Mouse (Mus musculus) adrenal gland, postnatal 14 days (tissue): ENCODE measurements around the gene Rplp0. TPM values are rescaled to one million over a fixed set of nuclear protein-coding genes. Genes with fewer than 3 reads are reported as not detected.

ENCODE experiments used
- DNase-seq: peaks from one replicate; pipeline ENCODE4 v3.0.0; 2021; ENCODE audit warnings: mixed read lengths
- total RNA-seq: library from RNA; stranded (reverse); gene quantifications from 2 replicates; pipeline ENCODE4 v1.2.3, GENCODE M21; 2021

Gene Rplp0
- total RNA-seq, 1 experiment from 2014 or later, result 786 TPM

DNA sequence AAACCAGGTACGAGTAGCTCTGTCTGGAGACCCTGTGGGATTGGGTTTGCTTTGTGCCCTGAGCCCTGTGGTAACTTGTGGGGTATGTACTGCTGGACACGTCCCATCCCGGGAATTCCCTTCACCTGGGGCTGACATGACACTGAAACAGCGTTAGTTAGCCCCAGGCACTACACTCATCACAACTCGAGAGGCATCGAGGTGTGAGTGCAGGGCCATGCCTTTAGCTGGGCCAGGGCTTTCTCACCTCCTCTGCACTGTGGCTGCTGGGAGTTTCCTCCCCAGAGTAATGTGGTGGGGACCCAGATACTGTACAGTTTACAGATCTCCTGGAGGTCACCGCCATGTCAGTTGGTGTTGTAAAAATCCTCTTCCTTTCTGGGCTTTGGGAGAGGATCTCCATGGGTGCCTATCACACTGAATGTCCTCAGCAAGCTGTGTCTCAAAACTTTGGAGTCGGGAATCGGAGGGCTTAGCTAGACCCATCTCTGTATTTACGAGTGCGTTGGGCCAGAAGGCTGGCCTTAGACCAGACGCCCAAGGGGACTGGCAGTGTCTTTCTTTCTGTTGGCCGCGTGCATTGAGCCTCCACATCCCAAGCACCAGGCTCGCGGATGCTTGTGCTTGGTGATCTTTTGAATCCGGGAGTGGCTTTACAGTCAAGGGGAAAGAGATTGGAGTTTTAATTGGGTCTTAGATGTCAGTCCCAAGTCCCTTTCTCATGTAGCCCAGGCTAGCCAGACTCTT lies 32.6 kb upstream of the Rplp0 start:
- DNase-seq, result no peak

DNA sequence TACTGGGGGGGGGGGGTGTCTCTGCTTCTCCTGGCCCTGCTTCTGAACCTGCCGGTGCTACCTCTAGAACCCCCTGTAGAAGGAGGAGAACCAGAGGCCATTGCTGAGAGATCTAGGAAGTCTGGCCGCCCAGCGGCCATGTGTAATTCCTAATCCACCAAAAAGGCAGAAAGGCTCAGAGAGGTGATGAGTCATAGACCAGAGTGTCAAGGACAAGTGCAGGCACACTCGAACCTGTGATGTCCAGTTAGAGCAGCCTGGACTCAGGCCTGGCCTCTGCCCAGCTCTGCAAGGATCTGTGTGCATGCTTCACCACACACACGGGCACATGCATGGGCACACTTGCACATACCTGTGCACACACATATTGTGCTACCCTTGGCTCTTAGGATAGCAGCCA lies 31.1 kb upstream of the Rplp0 start:
- peak; percentile 47 for DNase-seq

DNA sequence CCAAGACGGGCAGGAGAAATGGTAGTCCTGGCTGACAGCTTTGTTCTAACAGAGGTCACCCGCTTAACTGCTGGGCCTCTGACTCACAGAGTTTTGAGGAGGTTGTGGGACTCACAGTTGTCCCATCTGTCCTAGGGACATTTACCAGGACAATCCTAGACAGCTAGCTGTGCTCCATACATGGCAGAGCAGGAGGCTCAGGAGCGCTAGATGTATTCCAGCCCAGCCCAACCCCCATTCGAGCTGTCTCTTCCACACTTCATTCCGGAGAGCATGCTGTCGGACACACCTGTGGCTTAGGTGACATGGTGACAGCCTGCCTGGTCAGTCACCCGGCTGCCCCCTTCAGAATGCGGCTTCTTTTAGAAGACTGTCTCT lies 29.9 kb upstream of the Rplp0 start:
- DNase-seq, result no peak

DNA sequence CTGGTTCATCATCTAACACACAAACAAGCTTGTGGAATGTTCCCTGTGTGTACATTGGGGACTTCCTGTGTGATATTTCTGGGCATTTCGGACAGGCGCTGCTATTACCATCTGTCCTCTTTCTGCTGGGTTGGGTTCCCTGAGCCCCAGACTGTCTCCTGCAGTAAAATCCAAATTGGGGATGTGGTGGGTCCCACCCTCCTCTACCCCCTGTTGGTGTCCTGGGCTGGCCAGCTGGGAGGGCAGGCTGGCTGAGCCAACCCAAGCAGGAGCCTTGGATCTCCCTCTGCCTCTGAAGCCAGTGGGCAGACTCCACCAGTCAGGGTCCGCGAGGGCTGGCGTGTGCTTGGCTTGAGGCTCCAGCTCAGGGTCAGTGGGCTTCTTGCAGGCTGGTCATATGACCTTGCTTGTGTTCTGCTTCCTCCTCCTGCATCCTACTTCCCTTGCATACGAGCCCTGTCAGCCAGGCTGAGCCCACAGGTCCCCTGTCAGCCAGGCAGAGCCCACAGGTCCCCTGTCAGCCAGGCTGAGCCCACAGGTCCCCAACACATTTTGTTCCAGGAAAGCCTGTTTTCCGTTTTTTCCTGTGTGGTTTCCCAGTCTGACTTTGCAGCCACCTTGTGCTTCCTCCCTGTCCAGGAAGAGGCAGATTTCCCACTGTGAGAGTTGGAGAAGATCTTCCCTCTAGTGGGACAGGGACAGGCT lies 29.4 kb upstream of the Rplp0 start:
- peak; percentile 54 for DNase-seq

DNA sequence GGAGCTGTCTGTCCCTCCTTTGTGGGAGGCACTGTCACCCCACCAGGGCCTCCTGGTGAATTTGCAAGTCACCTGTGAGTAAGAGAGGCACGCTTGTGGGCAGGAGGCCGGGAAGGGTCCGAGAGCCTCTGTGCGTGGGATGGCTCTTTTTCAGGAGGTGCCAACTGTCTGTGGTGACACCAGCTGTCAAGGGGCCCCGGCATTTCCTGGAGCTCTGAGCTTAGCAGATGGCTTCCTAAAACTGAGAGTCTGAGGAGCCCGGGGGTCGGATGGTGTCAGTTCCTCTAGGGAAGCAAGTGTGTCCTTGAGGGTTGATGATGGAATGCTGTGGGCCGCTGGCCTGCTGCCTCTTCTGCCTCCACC lies 28.8 kb upstream of the Rplp0 start:
- no peak for DNase-seq

DNA sequence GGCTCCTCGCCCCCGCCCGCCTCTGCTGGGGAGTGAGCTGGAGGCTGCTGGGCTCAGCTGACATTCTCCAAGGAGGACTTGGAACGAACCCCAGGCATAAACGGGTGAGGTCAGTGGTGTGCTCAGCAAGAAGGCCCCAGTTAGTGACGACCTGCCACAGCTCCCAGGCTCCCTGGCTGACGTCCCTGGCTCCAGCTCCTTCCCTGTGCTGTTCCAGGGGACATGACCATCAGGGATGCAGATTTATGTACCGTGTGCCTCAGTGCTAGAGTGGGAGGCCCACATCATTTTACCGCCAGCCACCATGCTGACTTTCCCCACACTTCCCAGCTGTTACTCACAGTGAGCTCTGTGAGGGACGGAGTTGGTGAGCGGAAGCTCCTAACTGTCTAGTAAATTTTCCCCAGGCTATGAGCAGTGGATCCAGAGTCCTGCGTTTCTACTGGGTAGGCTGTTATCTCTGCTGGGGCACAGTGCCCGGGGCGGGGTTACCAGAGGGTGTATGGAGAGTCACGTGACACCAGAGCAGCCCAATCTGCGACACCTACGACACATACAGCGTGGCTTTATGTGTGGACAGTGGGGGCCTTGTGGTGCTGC lies 27.5 kb upstream of the Rplp0 start:
- peak; percentile 88 for DNase-seq

DNA sequence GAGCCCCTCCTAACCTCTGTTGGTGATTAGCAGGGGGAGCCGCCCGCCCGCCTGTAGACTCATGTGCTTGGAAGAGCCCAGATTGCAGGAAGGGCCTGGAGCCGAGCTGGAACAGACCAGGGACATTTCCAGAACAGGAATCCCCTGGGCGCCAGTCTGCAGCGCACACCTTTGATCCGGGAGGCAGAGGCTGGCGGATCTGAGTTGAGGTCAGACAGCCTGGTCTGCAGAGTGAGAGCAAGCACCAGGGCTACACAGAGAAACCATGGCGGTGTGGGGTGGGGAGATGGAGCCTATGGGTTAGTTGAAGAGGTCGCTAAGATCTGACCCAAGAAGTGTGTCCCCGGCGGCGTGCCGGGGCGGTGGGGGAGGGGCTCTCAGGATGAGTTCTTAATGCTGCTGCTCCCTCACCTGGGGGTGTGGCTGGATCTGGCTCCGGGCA lies 25.0 kb upstream of the Rplp0 start:
- DNase-seq, result peak; percentile 74

DNA sequence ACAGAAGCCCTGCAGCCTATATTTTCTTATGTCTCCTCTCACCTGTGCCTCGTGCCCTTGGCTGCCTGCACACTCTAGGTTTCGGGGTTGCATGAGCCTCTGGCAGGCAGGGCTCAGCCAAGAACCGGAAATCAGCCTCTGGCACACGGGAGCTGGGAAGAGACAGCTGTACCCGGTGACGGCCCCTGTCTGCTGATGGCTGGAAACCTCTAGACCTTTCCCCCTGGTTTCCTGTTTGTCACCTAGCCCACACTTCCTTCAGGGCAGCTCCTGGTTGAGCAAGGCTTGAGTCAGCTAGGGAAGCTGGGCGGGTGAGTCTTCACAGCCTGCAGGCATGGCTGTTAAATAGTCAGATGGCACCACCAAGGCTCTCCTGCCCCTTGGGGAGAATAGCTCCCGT lies 24.4 kb upstream of the Rplp0 start:
- peak; percentile 66 for DNase-seq

DNA sequence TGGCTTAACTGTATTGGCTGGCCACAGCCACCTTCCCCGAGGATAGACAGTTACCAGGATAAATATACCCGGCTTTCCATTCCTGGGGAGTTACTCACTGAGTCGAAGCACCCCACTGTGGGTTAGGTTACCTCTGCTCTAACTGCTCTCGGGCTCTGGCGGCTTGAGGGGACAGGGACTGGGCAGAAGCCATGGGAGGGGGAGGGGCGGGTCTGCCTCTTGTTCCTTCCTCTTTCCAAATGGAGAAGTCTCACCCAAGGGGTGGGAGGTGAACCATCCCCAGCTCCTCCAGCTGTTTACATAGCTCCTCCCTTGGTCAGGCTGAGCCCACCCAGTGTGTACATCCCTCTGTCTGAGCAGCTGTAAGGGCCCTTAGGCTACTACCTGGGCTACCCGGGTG lies 23.6 kb upstream of the Rplp0 start:
- DNase-seq, result peak; percentile 51

DNA sequence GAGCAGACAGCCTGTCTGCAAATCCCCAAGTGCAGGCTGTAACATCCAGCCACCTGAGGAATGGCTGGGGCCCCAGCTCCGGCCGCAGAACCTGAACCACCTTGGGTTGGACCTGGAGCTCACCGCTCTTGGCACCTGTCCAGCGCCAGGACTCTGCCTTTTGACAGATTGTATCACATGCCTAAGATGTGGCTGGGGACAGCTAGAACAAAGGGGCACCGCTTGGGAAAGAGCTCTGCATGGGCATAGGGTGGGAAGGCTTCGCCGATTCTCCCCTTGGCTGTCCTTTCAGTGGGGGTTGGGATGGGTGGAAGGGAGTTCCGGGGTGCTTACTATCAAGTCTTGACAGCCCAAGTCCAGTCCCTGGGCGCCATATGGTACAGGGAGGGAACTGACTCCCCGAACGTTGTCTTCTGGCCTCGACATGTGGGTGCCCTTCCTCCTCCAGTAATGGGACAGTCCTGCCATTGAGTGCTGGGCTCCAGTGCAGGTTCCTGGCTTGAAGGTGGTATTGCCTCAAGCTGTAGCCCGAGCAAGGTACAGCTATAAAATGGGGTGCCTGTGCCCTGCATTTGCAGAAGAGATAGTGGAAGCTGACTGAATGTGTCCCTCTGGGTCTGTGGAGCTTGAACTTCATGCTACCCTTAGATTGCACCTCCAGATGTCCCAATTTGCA lies 21.1 kb upstream of the Rplp0 start:
- peak; percentile 10 for DNase-seq

DNA sequence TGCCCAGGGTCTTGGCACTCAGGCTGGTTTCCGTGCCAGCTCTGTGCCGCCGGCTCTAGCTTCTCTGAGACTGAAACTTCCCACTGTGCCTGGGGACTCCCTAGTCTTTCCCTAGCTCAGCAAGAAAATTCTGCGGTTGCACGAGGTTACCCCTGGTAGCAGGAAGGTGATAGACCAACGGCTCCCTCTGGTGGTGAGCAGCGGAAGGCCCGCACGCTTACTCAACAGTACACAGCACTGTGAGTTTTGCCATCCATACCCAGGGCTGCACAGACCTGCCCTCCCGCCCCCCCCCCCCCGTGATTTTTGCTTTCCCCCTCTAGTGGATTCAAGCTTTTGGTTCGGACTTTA lies 20.6 kb upstream of the Rplp0 start:
- DNase-seq, result peak; percentile 95

DNA sequence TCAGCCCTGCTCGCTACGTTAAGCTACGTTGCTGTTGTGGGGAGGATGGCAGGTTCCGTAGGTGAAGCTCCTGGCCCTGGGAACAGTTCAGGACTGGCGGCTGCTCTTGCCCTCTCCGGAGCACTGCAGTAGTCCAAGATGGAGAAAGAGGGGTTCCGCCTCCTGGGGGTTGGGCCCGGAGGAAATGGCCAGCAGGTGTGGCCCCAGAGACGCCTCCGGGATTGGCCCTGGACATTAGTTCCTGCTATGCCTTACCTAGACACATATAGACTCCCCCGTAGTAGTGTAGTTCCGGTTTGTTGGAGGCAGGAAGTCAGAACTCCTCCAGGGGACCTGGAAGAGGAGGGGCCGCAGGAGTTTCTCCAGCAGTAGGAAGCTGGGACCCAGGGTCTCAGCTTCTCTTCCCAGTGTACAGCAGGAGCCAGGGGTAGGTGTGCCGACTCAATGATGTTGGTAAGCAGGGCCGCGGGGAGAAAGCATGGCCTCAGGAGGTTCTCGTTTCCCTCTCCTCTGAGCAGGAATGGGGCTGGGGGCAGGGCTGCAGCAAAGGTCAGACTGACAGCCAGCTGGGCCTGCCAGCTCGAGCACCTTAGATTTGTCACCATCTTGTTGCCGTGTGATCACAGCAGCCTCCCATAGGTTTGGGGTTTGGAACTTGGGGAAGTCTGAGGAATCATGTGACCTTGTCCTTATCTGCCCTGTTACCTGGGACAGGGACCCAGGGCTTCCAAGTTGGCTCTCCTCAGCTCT lies 16.5 kb upstream of the Rplp0 start:
- peak; percentile 28 for DNase-seq

DNA sequence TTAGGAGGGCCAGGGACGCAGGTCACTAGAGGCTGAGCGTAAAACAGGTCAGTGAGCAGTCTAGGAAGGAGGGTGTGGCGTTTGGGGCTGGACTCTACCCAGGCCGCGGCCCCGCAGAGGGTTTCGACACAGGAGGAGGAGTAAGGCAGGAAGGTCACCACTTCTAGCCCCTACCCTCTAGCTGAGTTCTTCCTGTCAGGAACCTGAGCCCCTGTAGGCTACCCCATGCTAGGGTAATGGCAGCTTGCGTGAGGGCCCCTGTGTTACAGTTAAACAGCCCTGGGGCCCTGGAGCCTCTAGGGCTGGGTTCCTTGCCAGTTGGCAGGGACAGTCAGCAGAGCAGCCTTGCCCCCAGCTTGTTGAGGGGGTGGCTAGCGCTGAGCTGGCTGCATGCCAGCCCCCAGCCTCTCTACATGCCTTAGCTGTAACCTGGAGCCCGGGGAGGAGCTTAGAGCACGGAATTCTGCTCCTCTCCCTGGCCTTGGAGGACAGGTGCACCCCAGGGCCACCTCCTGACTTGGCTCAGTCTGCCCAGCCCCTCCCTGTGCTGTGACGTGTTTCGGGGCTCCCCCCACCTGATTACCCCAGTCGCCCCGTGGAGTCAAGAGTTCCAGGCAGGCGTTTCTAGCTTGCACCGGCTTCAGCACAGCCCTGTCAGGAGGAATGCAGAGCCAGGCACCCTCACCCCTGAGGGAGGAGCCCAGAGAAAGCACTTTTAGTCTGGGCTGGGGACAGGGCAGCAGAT lies 15.6 kb upstream of the Rplp0 start:
- DNase-seq, result peak; percentile 88

DNA sequence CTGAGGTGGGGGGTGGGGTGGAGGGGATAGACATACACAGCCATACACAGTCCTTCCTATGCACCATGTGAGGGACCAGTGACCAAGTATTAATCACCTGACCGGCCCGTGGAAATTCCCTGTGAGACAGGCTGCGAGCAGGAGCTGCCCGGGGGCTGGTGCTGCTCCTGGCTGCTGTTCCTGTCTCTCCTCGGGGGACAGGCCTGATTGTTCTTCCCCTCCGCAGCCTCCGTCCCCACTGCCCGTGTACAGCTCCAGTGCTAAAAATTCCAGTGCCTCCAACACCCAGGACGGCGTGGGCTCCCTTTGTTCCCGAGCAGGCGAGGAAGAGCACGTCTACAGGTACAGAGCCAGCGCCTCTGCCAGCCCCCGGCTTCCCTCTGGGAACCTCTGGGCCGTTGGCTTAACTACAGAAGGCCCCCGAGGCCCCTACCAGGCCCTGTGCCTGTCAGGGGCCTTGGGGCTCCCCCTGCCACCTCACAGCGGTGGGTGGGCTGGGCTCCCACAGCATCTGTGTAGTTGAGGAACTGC lies 14.5 kb upstream of the Rplp0 start:
- no peak for DNase-seq

DNA sequence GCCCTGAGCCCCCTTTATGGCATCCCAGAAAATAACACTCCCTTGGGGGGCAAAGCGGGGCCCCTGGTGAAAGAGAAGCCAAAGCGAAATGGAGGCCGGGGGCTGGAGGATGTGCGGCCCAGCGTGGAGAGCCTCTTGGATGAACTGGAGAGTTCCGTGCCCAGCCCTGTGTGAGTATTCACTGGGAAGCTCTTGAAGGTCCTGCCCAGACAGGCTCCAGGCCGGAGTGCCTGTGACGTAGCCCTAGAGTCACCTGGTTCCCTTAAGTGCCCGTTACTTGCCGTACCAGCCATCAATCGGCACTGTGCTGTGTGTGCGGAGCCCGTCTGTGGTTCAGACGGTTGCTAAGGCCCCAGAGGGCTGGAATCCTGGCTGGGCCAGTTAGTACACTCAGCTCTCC lies 13.6 kb upstream of the Rplp0 start:
- DNase-seq, result no peak

DNA sequence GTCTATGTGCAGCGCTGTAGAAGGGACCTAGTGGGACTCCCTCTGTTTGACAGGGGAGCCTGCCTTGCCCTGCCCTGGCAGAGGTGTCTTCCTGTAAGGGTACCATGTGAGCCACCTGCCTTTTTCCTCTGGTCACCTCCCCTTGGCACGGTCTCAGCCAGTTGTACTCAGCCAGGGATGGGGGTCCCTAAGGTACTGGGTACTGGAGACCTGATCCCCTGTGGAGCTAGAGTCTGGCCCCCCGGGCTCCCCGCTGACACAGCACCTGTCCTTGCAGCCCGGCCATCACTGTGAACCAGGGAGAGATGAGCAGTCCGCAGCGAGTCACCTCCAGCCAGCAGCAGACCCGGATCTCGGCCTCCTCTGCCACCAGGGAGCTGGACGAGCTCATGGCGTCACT lies 12.7 kb upstream of the Rplp0 start:
- no peak for DNase-seq

DNA sequence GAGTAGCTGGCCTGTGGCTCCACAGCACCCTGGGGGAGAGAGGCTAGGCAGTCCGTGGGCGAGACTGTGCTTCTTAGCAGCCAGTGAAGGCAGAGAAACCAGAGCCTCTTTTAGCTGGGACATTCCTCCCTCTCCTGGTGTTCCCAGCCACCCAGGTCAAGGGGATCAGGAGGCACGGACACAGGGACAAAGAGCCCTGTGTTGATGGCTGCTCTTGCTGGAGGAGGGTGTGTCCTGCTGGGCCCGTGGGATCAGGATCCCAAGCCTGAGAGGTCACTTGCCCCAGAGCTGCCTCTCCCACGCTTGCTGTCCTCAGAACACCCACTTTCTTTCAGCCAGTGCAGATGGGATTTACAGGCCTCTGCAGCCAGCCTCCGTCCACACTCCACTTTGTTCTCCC lies 12.3 kb upstream of the Rplp0 start:
- no peak for DNase-seq

DNA sequence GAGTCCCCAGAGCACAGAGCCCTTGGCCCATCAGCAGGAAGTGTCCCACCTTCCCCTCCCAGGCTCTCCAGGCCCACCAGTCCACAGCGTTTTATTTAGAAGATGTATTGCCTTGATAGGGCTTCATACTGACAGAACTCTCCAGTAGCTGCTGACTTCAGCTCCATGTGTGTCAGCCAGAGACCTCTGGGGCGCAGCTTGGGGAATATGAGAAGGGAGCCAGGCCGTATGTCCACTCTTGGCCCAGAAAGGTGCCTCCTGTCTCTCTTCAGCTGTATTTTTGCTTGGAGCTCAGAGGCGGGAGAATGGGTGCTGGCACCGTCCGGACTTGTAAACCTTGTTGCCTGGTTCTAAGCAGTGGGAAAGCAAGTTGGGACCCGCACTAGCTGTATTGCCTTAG lies 11.8 kb upstream of the Rplp0 start:
- DNase-seq, result peak; percentile 13

DNA sequence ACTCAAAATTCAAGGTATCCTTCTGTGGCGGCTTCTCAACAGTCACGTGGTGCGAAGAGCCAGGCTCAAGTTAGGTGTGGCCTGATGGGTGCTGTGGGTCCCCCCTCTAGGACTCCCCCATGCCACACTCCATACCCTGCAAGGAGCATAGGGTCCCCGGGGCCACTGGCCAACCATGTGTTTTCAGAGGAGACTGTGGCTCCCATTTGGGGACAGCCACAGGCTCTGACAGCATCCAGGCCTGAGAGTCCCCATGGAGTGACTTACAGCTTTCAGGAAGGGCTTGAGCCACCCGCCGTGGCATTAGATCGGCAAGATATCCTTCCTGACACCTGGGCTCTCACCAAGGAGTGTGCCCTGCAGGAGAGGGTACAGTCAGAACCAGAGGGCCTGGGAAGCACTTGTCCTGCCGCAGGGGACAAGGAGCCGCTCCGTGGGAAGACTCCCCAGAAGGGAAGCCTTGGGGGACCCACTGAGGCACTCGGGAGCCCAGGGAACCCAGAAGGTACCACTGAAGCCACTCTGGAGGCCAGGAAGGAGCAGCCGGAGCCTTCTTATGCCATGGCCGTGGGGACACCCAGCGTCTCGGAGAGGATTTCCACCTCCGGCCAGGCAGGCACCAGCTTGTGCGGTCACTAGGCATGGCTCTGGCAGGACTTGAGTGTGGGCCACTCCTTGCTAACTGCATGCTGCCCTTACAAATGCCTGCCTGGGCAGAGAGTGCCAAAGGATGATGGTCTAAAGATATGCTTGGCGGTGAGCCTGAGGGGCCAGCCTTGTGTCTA lies 10.6 kb upstream of the Rplp0 start:
- no peak for DNase-seq

DNA sequence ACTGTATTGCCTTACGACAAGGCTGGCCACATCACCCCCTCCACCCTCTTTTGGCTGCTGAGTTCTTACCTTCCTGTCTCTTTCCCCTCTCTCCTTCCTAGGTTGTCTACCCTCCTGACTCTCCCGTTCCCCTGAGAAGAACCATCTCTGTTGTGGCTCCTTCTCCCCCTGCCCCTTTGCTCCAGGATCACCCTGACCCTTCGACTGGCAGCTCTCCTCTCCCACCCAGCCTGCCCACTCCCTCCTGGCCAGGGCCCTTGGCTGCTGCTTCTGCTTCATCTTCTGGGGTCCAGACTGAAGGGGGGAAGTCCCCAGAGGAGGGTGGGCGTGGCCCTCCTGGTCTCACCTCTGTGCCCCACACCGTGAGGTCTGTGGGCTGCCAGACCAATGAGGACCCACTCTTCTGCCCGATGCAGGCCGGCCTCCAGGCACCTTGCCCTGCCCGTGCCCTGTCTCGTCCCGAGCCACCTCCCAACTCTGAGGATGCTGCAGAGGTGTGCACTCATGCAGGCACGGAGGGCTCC lies 8.7 kb upstream of the Rplp0 start:
- no peak for DNase-seq
